Mouse (Mus musculus): ENCODE data around the gene Erbb2. TPM values are rescaled to one million over a fixed set of nuclear protein-coding genes. Genes with fewer than 3 reads are reported as not detected.

Erbb2 gene
- total and polyA plus RNA-seq, 2 experiments = 0.72 to 1.0 TPM

- Histone ChIP-seq H3K27ac (replicated peaks; ENCODE audit: insufficient read depth, low read depth, low read length) (no peak overlapping the region), H3K36me3 (ENCODE audit: control insufficient read depth, insufficient read depth, low read length) (no peaks in the 10 kb centered on the region), H3K4me3 (ENCODE audit: insufficient read depth, low read depth, low read length) (no peak overlapping the region), H3K9ac (ENCODE audit: low read depth, low read length) (no peak overlapping the region), H3K27me3 (ENCODE audit: control insufficient read depth, insufficient read depth, low read length) (0 out of 2 replicates have a peak, but pooled peaks cover 5% of the 10 kb centered on the region), H3K4me1 (ENCODE audit: control insufficient read depth, insufficient read depth, low read length) (no peaks in the 10 kb centered on the region), H3K79me2 (ENCODE audit: control insufficient read depth, insufficient read depth, low read length) (no peaks in the 10 kb centered on the region)
- no peak for DNase-seq (ENCODE audit: extremely low read depth, low read depth, low spot score)
- no peak for TF ChIP-seq POLR2A (IDR thresholded peaks at IDR 0.05; ENCODE audit: extremely low read depth, insufficient read depth, low read length)
- TF ChIP-seq CTCF (IDR thresholded peaks at IDR 0.05; ENCODE audit: low read depth, low read length) = no peak
- 81% methylated on average over 6 of the region's 6 CpGs for WGBS
Measured at GRCm38 (mm10) chr11:98406621-98407020, 5.6 kb upstream of the Erbb2 start.

GRCm38 (mm10) chr11:98408872-98409271, 3.4 kb upstream of the Erbb2 start:
- no peak for DNase-seq (ENCODE audit: extremely low read depth, low read depth, low spot score)
- H3K27ac ChIP-seq (replicated peaks; ENCODE audit: insufficient read depth, low read depth, low read length) = no peak overlapping the region
- TF ChIP-seq POLR2A (IDR thresholded peaks at IDR 0.05; ENCODE audit: extremely low read depth, insufficient read depth, low read length) (no peak), CTCF (IDR thresholded peaks at IDR 0.05; ENCODE audit: low read depth, low read length) (no peak)
- no peaks in the 10 kb centered on the region for H3K36me3 ChIP-seq (ENCODE audit: control insufficient read depth, insufficient read depth, low read length)
- no peak overlapping the region for H3K4me3 ChIP-seq (ENCODE audit: insufficient read depth, low read depth, low read length)
- H3K27me3 ChIP-seq (ENCODE audit: control insufficient read depth, insufficient read depth, low read length) = peaks cover 13% of the 10 kb centered on the region
- 0 out of 2 replicates have a peak, but pooled peaks cover 2% of the 10 kb centered on the region for H3K4me1 ChIP-seq (ENCODE audit: control insufficient read depth, insufficient read depth, low read length)
- 72% methylated on average over 8 of the region's 8 CpGs for WGBS
- H3K79me2 ChIP-seq (ENCODE audit: control insufficient read depth, insufficient read depth, low read length) = peaks cover 3% of the 10 kb centered on the region; the same call in 1 of the 2 replicates
- no peak overlapping the region for H3K9ac ChIP-seq (ENCODE audit: low read depth, low read length)

DNA sequence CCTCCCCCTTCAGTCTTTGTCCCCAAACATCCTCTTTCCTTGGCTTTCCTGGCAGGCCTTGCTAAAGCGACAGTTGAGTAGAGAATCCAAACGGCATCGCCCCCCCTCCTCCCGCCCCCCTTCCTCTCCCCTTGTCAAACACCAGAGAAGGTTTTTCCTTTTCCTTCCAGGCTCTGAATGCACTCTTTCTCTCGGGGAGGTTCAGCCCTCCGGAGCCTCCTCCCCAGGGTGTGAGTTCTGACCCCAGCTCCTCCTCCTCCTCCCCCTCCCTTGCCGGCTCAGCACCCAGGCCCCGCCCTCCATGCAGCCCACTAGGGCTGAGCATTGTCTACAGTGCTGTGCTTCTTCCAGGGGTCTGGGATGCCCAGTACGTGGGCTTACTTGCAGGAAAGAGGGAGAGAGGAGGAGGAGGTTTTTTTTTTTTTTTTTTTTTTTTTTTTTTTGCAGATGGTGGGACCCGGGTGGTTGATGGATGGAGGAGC, 2.9 kb upstream of the Erbb2 start:
- H3K27ac ChIP-seq (replicated peaks; ENCODE audit: insufficient read depth, low read depth, low read length) = no peak overlapping the region
- DNase-seq (ENCODE audit: extremely low read depth, low read depth, low spot score) = no peak
- H3K79me2 ChIP-seq (ENCODE audit: control insufficient read depth, insufficient read depth, low read length) = peaks cover 3% of the 10 kb centered on the region; the same call in 1 of the 2 replicates
- H3K4me3 ChIP-seq (ENCODE audit: insufficient read depth, low read depth, low read length) = no peak overlapping the region
- H3K36me3 ChIP-seq (ENCODE audit: control insufficient read depth, insufficient read depth, low read length) = no peaks in the 10 kb centered on the region
- WGBS = 28% methylated on average over 10 of the region's 10 CpGs
- H3K9ac ChIP-seq (ENCODE audit: low read depth, low read length) = no peak overlapping the region
- peaks cover 13% of the 10 kb centered on the region for H3K27me3 ChIP-seq (ENCODE audit: control insufficient read depth, insufficient read depth, low read length)
- 0 out of 2 replicates have a peak, but pooled peaks cover 2% of the 10 kb centered on the region for H3K4me1 ChIP-seq (ENCODE audit: control insufficient read depth, insufficient read depth, low read length)
- TF ChIP-seq POLR2A (IDR thresholded peaks at IDR 0.05; ENCODE audit: extremely low read depth, insufficient read depth, low read length) (no peak), CTCF (IDR thresholded peaks at IDR 0.05; ENCODE audit: low read depth, low read length) (no peak)

DNA sequence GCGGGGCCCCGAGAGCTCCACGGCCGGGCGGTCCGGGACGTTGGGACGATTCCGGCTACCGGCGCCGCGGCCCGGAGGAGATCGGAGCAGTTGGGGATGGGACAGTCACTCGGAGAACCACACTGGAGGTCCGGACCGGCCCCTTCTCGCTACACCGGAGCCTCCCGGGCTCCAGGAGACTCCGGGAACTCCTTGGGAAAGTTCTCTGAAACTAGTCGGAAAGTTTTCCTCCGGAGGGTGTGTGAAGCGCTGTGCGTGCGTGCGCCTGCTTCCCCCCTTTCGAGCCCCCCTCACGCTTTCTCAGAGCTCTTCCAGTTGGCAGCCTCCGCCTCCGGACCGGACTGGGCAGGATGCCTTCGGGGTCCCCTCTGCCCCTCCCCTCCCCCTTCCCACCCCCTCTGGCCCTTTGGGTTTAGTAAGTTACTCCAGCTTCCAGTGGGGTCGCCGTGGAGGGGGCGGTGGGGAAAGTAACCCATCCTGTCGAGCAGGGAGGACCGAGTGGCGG, 579 bp downstream of the Erbb2 start:
- peaks cover 3% of the 10 kb centered on the region; the same call in 1 of the 2 replicates for H3K79me2 ChIP-seq (ENCODE audit: control insufficient read depth, insufficient read depth, low read length)
- H3K27me3 ChIP-seq (ENCODE audit: control insufficient read depth, insufficient read depth, low read length) = peaks cover 13% of the 10 kb centered on the region
- no peak for TF ChIP-seq POLR2A (IDR thresholded peaks at IDR 0.05; ENCODE audit: extremely low read depth, insufficient read depth, low read length)
- TF ChIP-seq CTCF (IDR thresholded peaks at IDR 0.05; ENCODE audit: low read depth, low read length) = no peak
- no peaks in the 10 kb centered on the region for H3K36me3 ChIP-seq (ENCODE audit: control insufficient read depth, insufficient read depth, low read length)
- H3K27ac ChIP-seq (replicated peaks; ENCODE audit: insufficient read depth, low read depth, low read length) = peak overlapping the region; percentile 57
- no peak for DNase-seq (ENCODE audit: extremely low read depth, low read depth, low spot score)
- H3K4me3 ChIP-seq (ENCODE audit: insufficient read depth, low read depth, low read length) = peak overlapping the region; percentile 90
- WGBS = 2% methylated on average over 40 of the region's 40 CpGs
- 0 out of 2 replicates have a peak, but pooled peaks cover 2% of the 10 kb centered on the region for H3K4me1 ChIP-seq (ENCODE audit: control insufficient read depth, insufficient read depth, low read length)
- peak overlapping the region; percentile 91 for H3K9ac ChIP-seq (ENCODE audit: low read depth, low read length)

- WGBS = 51% methylated on average over 7 of the region's 7 CpGs
- Histone ChIP-seq H3K9ac (ENCODE audit: low read depth, low read length) (no peak overlapping the region), H3K27me3 (ENCODE audit: control insufficient read depth, insufficient read depth, low read length) (peaks cover 13% of the 10 kb centered on the region), H3K4me1 (ENCODE audit: control insufficient read depth, insufficient read depth, low read length) (0 out of 2 replicates have a peak, but pooled peaks cover 2% of the 10 kb centered on the region), H3K4me3 (ENCODE audit: insufficient read depth, low read depth, low read length) (no peak overlapping the region; the same call in 1 of the 2 replicates), H3K27ac (replicated peaks; ENCODE audit: insufficient read depth, low read depth, low read length) (no peak overlapping the region), H3K36me3 (ENCODE audit: control insufficient read depth, insufficient read depth, low read length) (no peaks in the 10 kb centered on the region), H3K79me2 (ENCODE audit: control insufficient read depth, insufficient read depth, low read length) (peaks cover 3% of the 10 kb centered on the region; the same call in 1 of the 2 replicates)
- TF ChIP-seq CTCF (IDR thresholded peaks at IDR 0.05; ENCODE audit: low read depth, low read length) = no peak
- DNase-seq (ENCODE audit: extremely low read depth, low read depth, low spot score) = no peak
Measured at GRCm38 (mm10) chr11:98413731-98414130, 1.5 kb downstream of the Erbb2 start.

GRCm38 (mm10) chr11:98414162-98414561, 1.9 kb downstream of the Erbb2 start:
- Histone ChIP-seq H3K27ac (replicated peaks; ENCODE audit: insufficient read depth, low read depth, low read length) (no peak overlapping the region), H3K79me2 (ENCODE audit: control insufficient read depth, insufficient read depth, low read length) (peaks cover 3% of the 10 kb centered on the region; the same call in 1 of the 2 replicates), H3K27me3 (ENCODE audit: control insufficient read depth, insufficient read depth, low read length) (peaks cover 11% of the 10 kb centered on the region), H3K4me1 (ENCODE audit: control insufficient read depth, insufficient read depth, low read length) (0 out of 2 replicates have a peak, but pooled peaks cover 2% of the 10 kb centered on the region), H3K9ac (ENCODE audit: low read depth, low read length) (no peak overlapping the region), H3K36me3 (ENCODE audit: control insufficient read depth, insufficient read depth, low read length) (no peaks in the 10 kb centered on the region), H3K4me3 (ENCODE audit: insufficient read depth, low read depth, low read length) (no peak overlapping the region)
- no peak for TF ChIP-seq POLR2A (IDR thresholded peaks at IDR 0.05; ENCODE audit: extremely low read depth, insufficient read depth, low read length)
- TF ChIP-seq CTCF (IDR thresholded peaks at IDR 0.05; ENCODE audit: low read depth, low read length) = no peak
- 66% methylated on average over 2 of the region's 2 CpGs for WGBS
- no peak for DNase-seq (ENCODE audit: extremely low read depth, low read depth, low spot score)

Data from liver, adult 2 months (tissue).